Mouse (Mus musculus) urinary bladder, postnatal 14 days (tissue): ENCODE measurements around the gene Ptpn13.

ENCODE experiments used
- DNase-seq: peaks from one replicate; pipeline ENCODE4 v3.0.0; 2021; ENCODE audit warnings: low spot score

Ptpn13 gene

GRCm38 (mm10) chr5:103458959-103459675, 34.1 kb downstream of the Ptpn13 start:
- DNase-seq: peak; percentile 69

GRCm38 (mm10) chr5:103460903-103461302, 35.9 kb downstream of the Ptpn13 start:
- no peak for DNase-seq

GRCm38 (mm10) chr5:103463661-103464219, 38.7 kb downstream of the Ptpn13 start:
- no peak for DNase-seq

- DNase-seq: no peak
Measured at GRCm38 (mm10) chr5:103464329-103464728, 39.3 kb downstream of the Ptpn13 start.

- DNase-seq: no peak
Measured at GRCm38 (mm10) chr5:103464771-103465170, 39.8 kb downstream of the Ptpn13 start.

GRCm38 (mm10) chr5:103472670-103473069, 47.7 kb downstream of the Ptpn13 start:
- no peak for DNase-seq

GRCm38 (mm10) chr5:103473467-103474096, 48.6 kb downstream of the Ptpn13 start:
- DNase-seq: no peak

GRCm38 (mm10) chr5:103474259-103474658, 49.3 kb downstream of the Ptpn13 start:
- no peak for DNase-seq

GRCm38 (mm10) chr5:103475503-103475902, 50.5 kb downstream of the Ptpn13 start:
- DNase-seq: no peak

GRCm38 (mm10) chr5:103479503-103479902, 54.5 kb downstream of the Ptpn13 start:
- DNase-seq: no peak

GRCm38 (mm10) chr5:103481222-103481621, 56.2 kb downstream of the Ptpn13 start:
- DNase-seq: no peak

GRCm38 (mm10) chr5:103487001-103487400, 62.0 kb downstream of the Ptpn13 start:
- DNase-seq: no peak

- DNase-seq: no peak
Measured at GRCm38 (mm10) chr5:103490964-103491363, 66.0 kb downstream of the Ptpn13 start.

- DNase-seq: no peak
Measured at GRCm38 (mm10) chr5:103491788-103492187, 66.8 kb downstream of the Ptpn13 start.

GRCm38 (mm10) chr5:103497061-103497460, 72.1 kb downstream of the Ptpn13 start:
- DNase-seq: no peak

- no peak for DNase-seq
Measured at GRCm38 (mm10) chr5:103497480-103497879, 72.5 kb downstream of the Ptpn13 start.

GRCm38 (mm10) chr5:103499305-103499704, 74.3 kb downstream of the Ptpn13 start:
- DNase-seq: peak; percentile 37

GRCm38 (mm10) chr5:103501076-103501475, 76.1 kb downstream of the Ptpn13 start:
- no peak for DNase-seq

GRCm38 (mm10) chr5:103501839-103502238, 76.8 kb downstream of the Ptpn13 start:
- DNase-seq: no peak

- no peak for DNase-seq
Measured at GRCm38 (mm10) chr5:103513162-103513561, 88.2 kb downstream of the Ptpn13 start.

GRCm38 (mm10) chr5:103514441-103514840, 89.4 kb downstream of the Ptpn13 start:
- no peak for DNase-seq

GRCm38 (mm10) chr5:103515876-103516275, 90.9 kb downstream of the Ptpn13 start:
- DNase-seq: no peak

GRCm38 (mm10) chr5:103516555-103516954, 91.6 kb downstream of the Ptpn13 start:
- no peak for DNase-seq
